Mouse (Mus musculus) layer of hippocampus, adult 2 months (tissue): ENCODE results near the gene Fer. TPM values are rescaled to one million over a fixed set of nuclear protein-coding genes. Genes with fewer than 3 reads are reported as not detected.
"Not testable (repeated sequence)": the region's sequence is repeated elsewhere in the genome, so short reads cannot be mapped to it uniquely, and the experiment has no call there.

Experiments used
- DNase-seq, 2 experiments: peaks; one replicate each; pipeline ENCODE4 v3.0.0; 2022; ENCODE audit warnings: low spot score in 2 of 2
- H3K27ac ChIP-seq: fragments of 200-600 bp; 2 replicates; pipeline ENCODE4 v1.8.1; 2022
- H3K4me3 ChIP-seq: fragments of 200-600 bp; 2 replicates; pipeline ENCODE4 v1.8.1; 2022; ENCODE audit warnings: mild to moderate bottlenecking
- CTCF ChIP-seq: fragments of 200-600 bp; conservative IDR thresholded peaks from 2 replicates; pipeline ENCODE4 v1.8.1; 2022; ENCODE audit warnings: antibody characterized with exemption, mild to moderate bottlenecking, moderate library complexity
- total RNA-seq, 2 experiments: library from RNA; stranded (reverse); gene quantifications; 2 replicates each; pipeline ENCODE4 v1.2.3; 2021

The Fer gene
- total RNA-seq, 2 experiments from 2014 or later, result 32.9 to 34.9 TPM

DNA sequence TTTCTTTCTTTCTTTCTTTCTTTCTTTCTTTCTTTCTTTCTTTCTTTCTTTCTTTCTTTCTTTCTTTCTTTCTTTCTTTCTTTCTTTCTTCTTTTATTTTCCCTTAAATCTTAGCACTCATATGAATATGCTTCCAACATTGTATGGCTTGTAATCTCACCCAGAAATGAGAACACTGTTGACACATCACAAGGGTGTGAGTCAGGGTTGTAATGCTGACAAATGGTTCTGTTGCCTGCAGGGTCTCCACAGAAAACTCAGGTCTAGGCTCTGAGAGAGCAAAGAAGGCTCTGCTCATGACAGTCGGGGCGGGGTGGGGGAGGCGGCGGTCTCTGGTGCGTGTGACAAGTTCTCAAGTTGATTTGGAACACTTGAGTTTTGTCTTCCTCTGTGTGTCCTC is 17.9 kb upstream of the Fer start:
- Histone ChIP-seq H3K27ac (no peak overlapping the region), H3K4me3 (no peak overlapping the region)
- DNase-seq, result no peak
- no peak for TF ChIP-seq CTCF

DNA sequence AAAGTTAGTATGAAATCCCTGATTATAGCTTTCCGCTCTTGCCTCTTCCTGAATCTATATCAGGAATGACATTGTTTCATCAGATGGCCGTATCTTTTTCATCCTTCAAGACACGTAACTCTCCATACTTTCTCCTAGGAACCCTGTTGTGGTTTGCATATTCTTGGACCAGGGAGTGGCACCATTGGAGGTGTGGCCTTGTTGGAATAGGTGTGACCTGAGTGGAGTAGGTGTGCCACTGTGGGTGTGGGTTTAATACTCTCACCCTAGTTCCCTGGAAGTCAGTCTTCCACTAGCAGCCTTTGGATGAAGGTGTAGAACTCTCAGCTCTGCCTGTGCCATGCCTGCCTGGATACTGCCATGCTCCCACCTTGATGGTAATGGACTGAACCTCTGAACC is 17.1 kb upstream of the Fer start:
- DNase-seq, H3K27ac ChIP-seq: not testable (repeated sequence)

DNA sequence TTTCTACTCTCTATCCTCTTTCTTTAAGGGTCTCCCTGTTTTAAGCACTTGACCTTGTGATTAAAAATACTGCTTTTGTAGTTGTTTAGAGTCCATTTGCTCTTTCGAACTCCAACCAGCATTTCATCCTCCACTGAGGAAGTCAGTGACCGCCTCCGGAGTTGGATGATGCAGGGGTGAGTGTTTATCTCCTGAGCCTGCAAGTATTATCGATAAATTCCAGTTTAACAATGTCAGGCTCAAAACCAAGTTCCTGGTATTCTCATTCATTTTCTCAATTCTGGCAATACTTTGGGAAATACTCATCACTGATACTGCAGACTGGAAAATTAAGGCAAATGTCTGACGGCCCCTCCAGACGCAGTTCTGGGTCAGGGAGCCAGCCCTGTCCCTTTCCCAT is 13.7 kb upstream of the Fer start:
- H3K27ac ChIP-seq, result peak overlapping the region; percentile 90
- no peak for TF ChIP-seq CTCF
- DNase-seq, result no peak
- H3K4me3 ChIP-seq, result peak overlapping the region; percentile 84

More for the DNA sequence above, 17.1 kb upstream of the Fer start:
- H3K4me3 ChIP-seq, result not testable (repeated sequence)

DNA sequence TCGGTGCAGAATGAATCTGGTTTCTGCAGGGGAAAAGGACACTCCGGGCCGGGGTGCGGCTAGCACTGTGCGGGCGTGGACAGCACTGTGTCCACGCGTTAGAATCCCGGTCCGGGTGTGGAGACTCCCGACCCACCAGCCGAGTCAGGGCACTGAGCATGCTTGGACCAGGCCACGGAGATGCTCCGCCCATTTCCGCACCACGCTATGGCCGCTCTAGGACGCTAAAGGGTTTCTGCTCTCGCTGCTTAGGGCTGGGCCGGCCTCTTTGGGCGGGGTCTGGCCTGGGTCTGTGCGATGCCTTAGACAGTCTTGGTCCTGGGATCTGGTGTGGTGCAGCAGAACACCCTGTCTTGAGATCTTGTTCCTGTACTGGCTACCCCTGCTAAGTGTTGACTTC is 13.3 kb upstream of the Fer start:
- TF ChIP-seq CTCF, result no peak
- peak overlapping the region; percentile 90 for H3K27ac ChIP-seq
- peak; percentile 84 to 89 for DNase-seq
- peak overlapping the region; percentile 84 for H3K4me3 ChIP-seq

DNA sequence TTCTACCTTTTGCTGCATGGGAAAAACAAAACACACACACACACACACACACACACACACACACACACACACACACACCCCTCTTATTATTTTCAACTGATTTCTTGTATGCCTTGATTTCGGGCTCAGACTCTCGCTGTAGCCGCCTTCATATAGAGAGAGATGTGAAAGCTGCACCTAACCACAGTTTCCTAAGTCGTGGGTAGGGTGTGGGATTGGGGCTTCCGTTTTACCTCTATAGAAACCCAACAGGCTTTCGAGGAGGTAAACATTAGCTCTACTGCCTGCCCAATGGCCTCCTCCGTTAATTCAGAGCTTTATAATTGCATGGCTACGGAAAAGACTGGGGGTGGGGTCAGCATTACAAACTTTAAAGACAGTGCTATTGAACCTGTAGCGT is 12.8 kb upstream of the Fer start:
- H3K4me3 ChIP-seq, result no peak overlapping the region
- H3K27ac ChIP-seq, result no peak overlapping the region
- DNase-seq, result no peak
- TF ChIP-seq CTCF, result no peak

DNA sequence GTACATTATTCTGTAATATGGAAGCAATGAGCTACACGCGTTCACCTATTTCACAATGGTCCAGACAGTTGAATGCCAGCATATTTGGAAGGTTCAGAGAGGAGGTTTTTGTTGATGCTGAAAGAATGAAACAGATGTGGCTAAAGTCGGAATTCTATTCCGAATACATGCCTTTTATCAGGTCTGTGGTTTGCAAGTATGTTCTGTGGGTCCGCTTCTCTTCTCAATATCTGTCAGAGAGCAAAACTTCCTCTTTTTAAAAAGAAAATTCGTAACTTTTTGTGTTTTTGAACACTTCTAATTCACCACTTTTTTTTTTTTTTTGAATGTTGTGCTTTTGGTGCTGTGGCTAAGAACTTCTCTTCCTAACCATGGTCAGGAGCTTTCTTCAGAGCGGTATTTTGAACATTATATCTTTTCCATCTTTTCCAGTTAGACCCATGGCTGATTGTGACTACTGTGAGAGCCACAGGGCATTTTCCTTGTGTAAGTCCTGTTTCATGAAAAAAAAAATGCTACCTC is 5.8 kb upstream of the Fer start:
- no peak for DNase-seq
- no peak overlapping the region for H3K27ac ChIP-seq
- no peak overlapping the region for H3K4me3 ChIP-seq
- TF ChIP-seq CTCF, result no peak

DNA sequence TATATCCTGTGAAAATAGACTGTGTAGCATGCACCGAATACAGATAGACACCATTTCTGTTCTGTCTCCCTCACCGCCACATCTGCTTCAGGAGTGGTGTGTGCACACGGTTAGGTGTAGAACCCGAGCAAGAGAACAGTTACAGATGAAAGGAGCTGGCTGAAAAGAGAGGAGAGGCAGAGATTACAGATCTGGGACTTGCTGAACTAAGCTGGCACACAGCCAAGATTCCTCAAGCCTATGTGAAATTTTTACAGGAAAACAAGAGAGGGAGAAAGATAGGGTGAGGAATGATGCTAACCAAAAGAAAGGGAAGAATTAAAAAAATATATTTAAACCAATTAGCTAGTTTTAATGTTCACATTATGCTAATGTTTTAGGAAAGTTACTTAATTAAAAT is 1.9 kb upstream of the Fer start:
- no peak for DNase-seq
- no peak overlapping the region for H3K4me3 ChIP-seq
- no peak for TF ChIP-seq CTCF
- H3K27ac ChIP-seq, result no peak overlapping the region

DNA sequence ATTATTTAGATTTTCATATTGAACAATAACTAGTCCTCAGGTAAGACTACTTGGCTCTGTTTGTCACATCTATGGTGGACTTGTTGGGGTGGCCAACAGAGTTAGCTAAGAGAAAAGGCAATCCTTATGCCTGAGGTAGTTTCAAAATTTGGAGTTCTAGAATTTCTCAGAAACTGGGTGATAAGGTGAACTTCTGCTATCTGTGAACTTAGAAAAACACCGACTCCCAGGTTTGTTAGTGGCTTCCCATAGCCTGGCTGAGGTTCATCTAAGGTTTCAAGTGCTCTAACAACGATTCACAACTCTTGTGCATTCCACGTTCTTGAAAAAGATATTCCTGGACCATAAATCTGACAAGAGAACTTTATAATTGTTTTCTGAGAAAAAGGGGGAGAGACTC is 463 bp upstream of the Fer start:
- TF ChIP-seq CTCF, result no peak
- Histone ChIP-seq H3K4me3 (no peak overlapping the region), H3K27ac (no peak overlapping the region)

DNA sequence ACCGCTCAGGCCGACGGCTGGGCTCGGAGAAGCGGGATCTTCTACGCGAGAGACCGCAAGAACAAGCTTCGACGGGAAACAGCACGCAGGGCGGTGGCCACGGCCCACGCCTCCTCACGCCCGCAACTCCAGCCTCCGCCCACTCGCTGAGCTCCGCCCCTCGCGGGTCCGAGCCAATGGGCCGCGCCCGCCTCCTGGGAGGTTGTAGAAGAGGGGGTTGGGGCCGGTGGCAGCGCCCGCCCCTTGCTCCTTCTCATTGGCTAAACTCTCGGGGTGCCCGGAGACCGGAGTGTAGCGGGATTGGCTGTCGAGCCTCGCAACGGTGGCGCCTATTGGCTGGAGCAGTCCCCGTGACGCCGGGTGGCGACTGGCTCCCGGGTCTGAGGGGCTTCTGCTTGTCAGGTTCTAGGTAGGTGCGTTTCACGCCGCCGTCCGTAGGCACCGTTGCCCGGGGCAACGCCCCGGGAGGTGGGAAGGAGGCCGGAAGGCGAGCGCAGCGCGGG is 836 bp downstream of the Fer start, which contains the start of gene A930002H24Rik:
A930002H24Rik (minus strand) TSS at position 145 of the 503 bp plus-strand sequence.
- DNase-seq, result peak; percentile 99
- H3K27ac ChIP-seq, result peak within 1 kb of the TSS; percentile 95
- H3K4me3 ChIP-seq, result peak within 1 kb of the TSS; percentile 78
- no peak for TF ChIP-seq CTCF

More for the DNA sequence above, 463 bp upstream of the Fer start:
- no peak for DNase-seq

DNA sequence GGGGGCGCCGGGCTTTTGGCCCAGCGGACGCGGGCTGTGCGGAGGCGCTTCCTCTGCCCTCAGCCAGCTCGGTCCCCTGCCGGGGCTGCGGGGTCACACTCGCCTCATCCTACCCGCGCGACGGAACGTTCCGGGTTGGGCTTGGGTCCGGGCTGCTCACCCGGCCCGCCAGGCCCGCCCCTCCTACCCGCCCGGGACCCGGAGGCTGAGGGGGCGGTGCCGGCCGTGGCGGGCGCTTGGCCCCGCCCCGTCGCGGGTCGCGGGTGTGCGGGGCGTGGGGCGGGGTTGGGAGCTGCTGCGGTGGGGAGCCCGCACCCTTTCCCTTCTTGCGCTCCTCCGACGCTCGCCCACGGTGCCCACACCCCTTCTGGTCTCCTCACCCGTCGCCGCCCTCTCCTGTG is 1.3 kb downstream of the Fer start:
- peak overlapping the region; percentile 78 for H3K4me3 ChIP-seq
- peak; percentile 31; the same call in 1 of the 2 replicates for TF ChIP-seq CTCF
- DNase-seq, result peak; percentile 34 to 45
- H3K27ac ChIP-seq, result peak overlapping the region; percentile 95

DNA sequence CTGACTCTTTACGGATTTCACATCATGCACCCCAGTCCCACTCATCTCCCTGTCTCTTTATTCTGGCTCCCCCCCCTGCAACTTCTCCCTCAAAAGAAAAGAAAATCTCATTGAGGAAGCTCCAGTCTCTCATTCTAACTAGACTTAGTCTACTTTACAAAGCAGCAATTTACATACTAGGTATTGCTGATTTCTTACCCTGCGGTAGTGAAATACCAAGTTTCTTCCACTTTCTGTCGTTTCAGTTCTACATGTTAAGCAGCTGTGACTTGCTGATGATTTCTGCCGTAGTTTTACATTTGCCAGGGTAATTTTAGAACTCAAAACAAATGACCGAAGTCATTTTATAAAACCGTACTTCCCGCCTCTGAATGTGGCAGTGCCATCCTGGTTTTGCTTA is 8.9 kb downstream of the Fer start:
- no peak for TF ChIP-seq CTCF
- no peak for DNase-seq
- H3K27ac ChIP-seq, result no peak overlapping the region

DNA sequence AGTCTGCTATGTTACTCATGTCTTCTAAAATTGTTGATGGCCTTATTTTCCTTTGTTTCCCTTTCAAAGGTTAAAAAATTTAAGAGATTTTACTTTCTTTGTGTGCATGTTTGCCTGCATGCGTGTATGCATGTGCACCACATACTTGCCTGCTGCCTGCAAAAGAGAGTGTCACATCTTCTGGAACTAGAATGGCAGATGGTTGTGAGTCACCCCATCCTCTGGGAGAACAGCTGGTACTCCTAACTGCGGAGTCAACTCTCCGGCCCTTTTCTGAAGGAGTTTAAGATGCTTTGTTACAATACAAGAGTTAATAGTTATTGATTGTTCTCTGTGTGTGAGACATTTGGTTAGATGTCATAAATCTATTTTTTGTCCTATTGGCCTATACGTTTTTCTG is 16.0 kb downstream of the Fer start:
- H3K27ac ChIP-seq, result no peak overlapping the region
- no peak overlapping the region for H3K4me3 ChIP-seq
- DNase-seq, result peak; percentile 41
- TF ChIP-seq CTCF, result no peak

More for the DNA sequence above, 8.9 kb downstream of the Fer start:
- H3K4me3 ChIP-seq, result no peak overlapping the region

DNA sequence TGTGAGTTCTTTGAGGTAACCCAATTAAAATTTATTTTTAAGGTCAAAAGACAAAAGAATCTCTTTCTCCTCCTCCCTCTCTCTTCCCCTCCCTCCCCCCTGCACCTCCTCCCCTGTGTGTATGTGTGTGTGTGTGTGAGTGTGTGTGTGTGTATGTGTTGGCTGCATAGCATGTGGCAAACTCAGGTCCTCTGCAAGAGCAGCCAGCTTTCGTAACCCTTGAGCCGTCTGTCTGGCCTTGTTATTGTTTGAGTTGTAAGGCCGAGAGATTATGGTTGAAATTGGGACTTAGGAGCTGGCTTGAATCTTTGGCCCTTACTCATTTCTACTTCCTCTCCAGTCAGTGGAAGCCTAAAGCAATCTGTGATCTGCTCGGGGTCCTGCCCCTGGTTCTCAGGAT is 17.1 kb downstream of the Fer start:
- no peak for DNase-seq
- Histone ChIP-seq H3K4me3 (no peak overlapping the region), H3K27ac (no peak overlapping the region)
- TF ChIP-seq CTCF, result no peak

DNA sequence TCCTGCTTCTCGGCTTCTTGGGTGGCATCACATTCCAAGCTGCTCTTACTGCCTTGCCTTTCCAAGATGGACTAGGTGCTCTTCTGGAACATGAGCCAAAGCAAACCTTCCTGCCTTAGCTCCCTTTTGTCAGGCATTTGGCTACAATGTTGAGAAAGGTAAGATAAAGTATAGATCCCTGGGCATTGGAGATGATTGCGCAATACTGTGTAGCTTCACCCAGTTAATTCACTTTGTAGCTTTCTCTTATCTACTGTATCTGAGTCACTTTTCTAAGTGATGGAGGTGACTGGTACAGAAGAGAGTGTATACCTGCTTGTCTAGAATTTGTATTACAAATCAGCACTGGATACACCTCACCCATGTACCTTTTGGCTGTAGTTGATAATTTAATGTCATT is 24.1 kb downstream of the Fer start:
- TF ChIP-seq CTCF, result no peak
- H3K27ac ChIP-seq, result no peak overlapping the region
- no peak for DNase-seq
- H3K4me3 ChIP-seq, result no peak overlapping the region
